Mouse (Mus musculus) MEL-GATA-1-ER (cell line): Measurements from ENCODE around the gene Ror2.

Experiments used
- DNase-seq: peaks from one replicate; pipeline ENCODE4 v3.0.0-alpha.2; 2012; ENCODE audit warnings: low read depth; ENCODE audit errors: extremely low read depth

Gene Ror2

GRCm38 (mm10) chr13:53195951-53196677 is 89.8 kb downstream of the Ror2 start:
- DNase-seq = no peak

GRCm38 (mm10) chr13:53194306-53194705 is 91.6 kb downstream of the Ror2 start:
- no peak for DNase-seq

DNA sequence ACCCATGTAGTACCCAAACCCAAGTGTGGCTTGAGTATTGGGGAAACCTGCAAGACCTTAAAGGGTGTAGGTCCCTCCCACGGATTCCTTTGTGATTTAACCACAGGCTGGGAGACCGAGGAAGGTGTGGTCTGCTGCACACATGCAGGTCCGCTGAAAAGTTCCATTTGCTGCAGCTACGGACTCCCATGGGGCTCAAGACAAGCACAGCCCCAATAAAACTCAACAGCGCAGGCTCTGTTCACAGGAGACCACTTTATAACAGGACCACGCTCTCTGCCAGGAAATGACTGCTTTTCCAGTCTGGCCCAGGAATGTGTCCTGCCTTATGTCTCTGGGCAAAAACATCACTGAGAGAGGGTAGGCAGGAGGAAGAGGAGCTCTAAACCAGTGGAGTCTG is 92.2 kb downstream of the Ror2 start:
- no peak for DNase-seq

DNA sequence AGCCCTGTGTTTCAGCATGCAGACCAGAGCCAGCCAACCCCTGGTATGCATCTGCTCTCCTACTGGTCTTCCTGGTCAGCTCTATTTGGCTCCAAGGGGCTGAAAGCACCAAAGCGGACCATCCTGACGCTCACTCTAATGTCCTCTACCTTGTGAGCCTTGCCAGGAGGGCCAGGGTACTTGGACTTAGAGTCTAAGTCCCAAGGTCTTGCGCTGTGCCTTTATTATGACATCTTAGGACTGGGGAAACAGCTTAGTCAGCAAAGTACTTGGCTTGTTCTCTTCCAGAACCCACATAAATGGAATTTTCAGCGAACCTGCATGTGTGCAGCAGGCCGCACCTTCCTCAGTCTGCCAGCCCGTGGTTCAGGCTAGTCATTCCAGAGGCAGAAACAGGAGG is 93.6 kb downstream of the Ror2 start:
- DNase-seq = no peak

GRCm38 (mm10) chr13:53191657-53192056 is 94.3 kb downstream of the Ror2 start:
- DNase-seq = no peak

DNA sequence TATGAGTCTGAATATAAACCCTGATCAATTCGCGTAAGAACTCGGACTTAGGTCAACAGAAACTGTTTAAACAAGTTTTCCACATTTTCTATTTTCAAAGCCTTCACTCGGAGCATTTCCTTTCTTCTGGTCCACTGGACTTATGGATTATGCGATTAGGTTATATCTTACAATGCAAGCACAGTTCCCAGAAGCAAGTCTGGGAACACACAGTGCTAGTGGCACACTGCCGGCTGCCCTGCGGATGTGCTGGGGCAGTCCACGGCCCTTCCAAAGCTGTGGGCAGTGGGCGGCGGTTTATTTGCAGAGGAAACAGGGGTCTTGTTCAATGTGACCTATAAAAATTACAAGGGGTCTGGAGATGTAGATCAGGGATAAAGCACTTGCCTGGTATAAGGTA is 97.0 kb downstream of the Ror2 start:
- no peak for DNase-seq

GRCm38 (mm10) chr13:53184858-53185257 is 101.1 kb downstream of the Ror2 start:
- DNase-seq = no peak

DNA sequence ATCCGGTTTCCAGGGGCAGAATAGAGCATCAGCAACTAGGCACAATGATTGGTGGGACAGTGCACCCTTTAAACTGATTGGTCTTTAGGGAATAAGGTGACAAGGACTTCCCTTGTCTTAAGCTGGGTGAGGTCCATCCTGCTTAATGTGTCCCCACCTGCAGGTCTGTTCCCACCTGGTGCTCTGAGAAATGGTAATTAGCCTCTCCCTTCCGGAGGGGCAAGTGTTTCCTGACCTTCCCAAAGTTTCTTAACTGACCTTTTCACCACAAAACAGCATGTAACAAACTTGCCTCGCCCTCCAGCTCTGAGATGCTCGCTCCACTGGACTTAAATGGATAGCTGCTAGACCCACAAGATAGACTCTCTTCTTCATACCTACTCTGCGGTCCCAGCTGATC is 101.8 kb downstream of the Ror2 start:
- no peak for DNase-seq

GRCm38 (mm10) chr13:53183161-53183577 is 102.8 kb downstream of the Ror2 start:
- no peak for DNase-seq

DNA sequence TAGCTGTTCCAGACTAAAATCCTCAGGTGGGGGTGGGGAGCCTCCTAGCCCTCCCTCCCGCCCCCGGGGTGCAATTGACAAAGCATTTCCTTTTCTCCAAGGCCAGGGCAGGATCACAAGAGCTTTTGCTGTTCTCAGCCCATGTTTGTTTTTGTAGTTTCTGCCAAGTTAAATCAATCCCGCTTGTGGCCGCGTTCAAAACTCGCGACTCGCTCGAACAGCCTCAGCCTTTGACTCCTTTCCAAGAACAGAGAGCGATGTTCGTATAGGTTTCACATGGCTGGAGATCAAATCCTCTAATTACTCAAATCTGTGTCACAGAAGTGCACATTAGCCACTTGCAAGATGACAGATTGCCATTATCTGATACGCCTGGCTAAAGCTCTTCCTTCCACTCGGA is 107.3 kb downstream of the Ror2 start:
- no peak for DNase-seq

- no peak for DNase-seq
These were observed 107.8 kb downstream of the Ror2 start for GRCm38 (mm10) chr13:53178171-53178570.

DNA sequence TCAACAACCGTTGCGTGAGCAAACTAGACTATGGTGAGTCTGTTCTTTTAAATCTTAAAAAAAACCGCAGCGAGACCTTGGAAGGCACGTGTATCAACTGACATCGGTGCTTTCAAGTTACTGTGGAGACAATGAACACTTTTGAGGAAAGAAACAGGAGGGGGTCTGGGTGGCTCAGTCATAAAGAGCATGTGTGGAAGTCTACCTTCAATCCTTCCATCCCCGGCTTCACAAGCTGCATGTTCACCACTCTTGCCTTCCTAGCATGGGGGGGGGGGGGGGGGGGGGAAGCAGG is 108.6 kb downstream of the Ror2 start:
- DNase-seq = no peak

- DNase-seq = no peak
These were observed 109.1 kb downstream of the Ror2 start for GRCm38 (mm10) chr13:53176695-53177423.

- DNase-seq = no peak
These were observed 110.9 kb downstream of the Ror2 start for GRCm38 (mm10) chr13:53175041-53175440.

DNA sequence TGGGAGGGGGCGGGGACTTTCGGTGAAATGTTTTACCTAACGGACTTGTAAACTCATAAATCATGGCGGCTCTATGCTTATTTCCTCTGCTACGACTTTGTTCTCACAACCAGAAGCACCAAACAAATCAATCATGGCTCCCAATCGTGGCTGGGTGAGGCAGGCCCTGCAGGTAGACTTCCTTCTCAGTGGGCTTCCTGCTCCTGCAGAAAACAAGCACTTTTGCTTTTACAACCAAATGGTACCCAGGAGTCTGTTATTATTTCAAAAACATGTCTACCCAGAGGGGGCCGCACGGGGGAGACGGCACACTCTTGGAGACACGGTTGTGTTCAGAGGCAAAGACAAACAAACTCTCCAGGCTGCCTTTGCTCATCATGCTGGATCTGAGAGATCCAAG is 122.3 kb downstream of the Ror2 start:
- no peak for DNase-seq

DNA sequence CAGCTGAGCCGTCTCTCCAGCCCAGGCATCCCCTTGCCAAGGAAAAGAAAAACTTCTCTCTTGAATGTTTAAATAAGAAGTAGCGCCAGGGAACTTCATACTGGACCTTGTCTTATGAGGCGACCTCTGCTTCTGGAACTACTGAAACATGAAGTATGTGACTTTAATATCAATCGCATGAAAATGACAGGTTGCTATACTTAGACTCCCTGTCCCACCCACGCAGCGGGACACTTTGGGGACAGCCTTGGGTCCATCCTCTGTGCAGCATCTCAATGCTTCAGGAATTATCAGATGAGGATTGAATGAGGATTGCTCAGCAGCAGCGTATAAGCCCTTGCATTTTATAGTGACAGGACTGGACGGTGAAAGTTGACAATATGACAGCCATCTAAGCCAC is 122.9 kb downstream of the Ror2 start:
- DNase-seq = no peak

GRCm38 (mm10) chr13:53159501-53159900 is 126.4 kb downstream of the Ror2 start:
- DNase-seq = no peak

- DNase-seq = no peak
These were observed 127.4 kb downstream of the Ror2 start for GRCm38 (mm10) chr13:53158405-53159005.

DNA sequence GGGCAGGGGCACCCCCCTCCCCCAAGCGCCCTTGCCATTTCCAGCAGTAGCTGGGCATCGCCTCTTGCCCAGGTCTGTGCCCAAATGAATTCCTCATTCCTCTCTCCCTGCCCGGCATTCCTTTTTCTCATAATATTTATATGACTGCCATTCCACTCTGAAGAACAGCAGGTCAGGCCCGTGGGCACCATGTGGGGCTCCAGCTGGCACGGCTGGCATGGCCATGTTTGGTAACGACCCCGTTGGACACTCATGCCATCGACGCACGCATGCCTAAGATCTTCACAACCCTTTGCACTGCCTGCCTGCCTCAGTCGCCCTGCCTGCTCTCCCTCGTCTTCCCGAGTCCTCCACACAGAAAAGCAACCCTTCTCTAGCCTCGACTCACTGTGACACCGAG is 129.0 kb downstream of the Ror2 start:
- DNase-seq = no peak

DNA sequence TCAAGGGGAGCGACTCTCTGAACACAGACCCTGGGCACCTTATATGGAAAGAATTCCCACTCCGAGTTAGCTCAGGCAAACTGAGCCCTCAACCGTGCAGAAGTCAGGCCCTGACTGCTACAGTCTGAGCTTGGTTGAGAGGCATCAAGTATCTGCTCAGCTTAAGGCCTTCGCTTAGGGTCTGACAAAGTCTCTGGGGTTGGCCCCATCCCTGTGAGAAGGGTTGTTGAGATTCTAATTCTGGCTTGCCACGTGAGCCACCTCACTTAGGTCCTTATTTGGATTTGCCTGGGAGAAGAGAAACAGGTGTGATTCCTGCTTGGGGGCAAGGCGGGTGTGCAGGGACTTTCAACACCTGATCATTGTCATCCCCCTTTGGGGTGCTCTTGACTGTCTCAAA is 129.6 kb downstream of the Ror2 start:
- DNase-seq = no peak

GRCm38 (mm10) chr13:53145511-53145910 is 140.4 kb downstream of the Ror2 start:
- DNase-seq = no peak

GRCm38 (mm10) chr13:53143076-53143475 is 142.8 kb downstream of the Ror2 start:
- no peak for DNase-seq

DNA sequence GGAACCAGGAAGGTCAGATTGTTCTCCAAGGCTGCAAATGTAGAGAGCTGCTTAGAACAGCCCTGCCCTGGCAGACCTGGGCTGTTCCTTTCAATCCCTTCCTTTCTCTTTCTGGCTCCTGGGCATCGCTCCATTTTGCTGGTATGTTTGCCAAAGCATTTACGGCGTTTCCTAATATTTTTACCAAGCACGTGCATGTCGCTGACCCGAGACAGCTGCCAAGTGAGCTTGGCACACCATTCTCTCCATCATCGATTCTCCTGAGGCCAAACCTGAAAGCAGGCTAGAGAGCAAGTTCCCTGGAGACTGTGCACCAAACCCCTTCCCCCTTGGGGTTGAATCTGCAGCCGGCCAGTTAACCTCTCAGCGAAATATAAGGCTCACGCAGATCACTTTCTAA is 143.7 kb downstream of the Ror2 start:
- no peak for DNase-seq
